Comparison of ENCODE assay signal across 8 mouse cellular contexts in genomic region chr19:29253728-29254127, GRCm38 (mm10). TPM values are rescaled to one million over a fixed set of nuclear protein-coding genes. Genes with fewer than 3 reads are reported as not detected.
DNase-seq lines count a peak whose midpoint lies in the region; ATAC-seq and TF ChIP-seq lines count a peak whose summit lies in the region.

No protein-coding gene starts in this region.

- 0 out of 2 replicates have a peak, but pooled peaks cover 2% of the 10 kb centered on the region for H3K36me3 ChIP-seq in heart, embryonic 12.5 days
- H3K36me3 ChIP-seq in kidney, embryonic 16.5 days (ENCODE audit: insufficient read depth, low read length) = no peaks in the 10 kb centered on the region
- H3K36me3 ChIP-seq in liver, adult 2 months (ENCODE audit: control insufficient read depth, insufficient read depth, low read length) = no peaks in the 10 kb centered on the region

- peaks cover 11% of the 10 kb centered on the region for H3K4me1 ChIP-seq in brown adipose tissue, adult 24 weeks (ENCODE audit: control insufficient read depth, insufficient read depth, insufficient read length, low read length)
- H3K4me1 ChIP-seq in heart, embryonic 12.5 days (replicated peaks) = peaks cover 21% of the 10 kb centered on the region
- peaks cover 29% of the 10 kb centered on the region for H3K4me1 ChIP-seq in kidney, embryonic 16.5 days (ENCODE audit: insufficient read depth, low read length)
- peaks cover 13% of the 10 kb centered on the region for H3K4me1 ChIP-seq in liver, adult 2 months (ENCODE audit: control insufficient read depth, insufficient read depth, low read length)

- ATAC-seq in erythroid progenitor cell, adult 5-6 weeks (replicated peaks; ENCODE audit: low FRiP score, poor library complexity, severe bottlenecking) = peak; percentile 68
- peak; percentile 56; the same call in 1 of the 2 replicates for ATAC-seq in heart, embryonic 12.5 days (ENCODE audit: insufficient number of reproducible peaks, low FRiP score)
- ATAC-seq in kidney, embryonic 16.5 days (ENCODE audit: low FRiP score, low TSS enrichment) = peak; percentile 62
- peak; percentile 80 for ATAC-seq in monocyte, adult 5-6 weeks (replicated peaks; ENCODE audit: insufficient number of reproducible peaks, low FRiP score, low TSS enrichment, poor library complexity, severe bottlenecking)

- no peaks in the 10 kb centered on the region for H3K27me3 ChIP-seq in heart, embryonic 12.5 days (replicated peaks)
- no peaks in the 10 kb centered on the region for H3K27me3 ChIP-seq in kidney, embryonic 16.5 days (ENCODE audit: insufficient read depth, low read length)
- no peaks in the 10 kb centered on the region for H3K27me3 ChIP-seq in liver, adult 2 months (ENCODE audit: control insufficient read depth, insufficient read depth, low read length)

- H3K9me3 ChIP-seq in heart, embryonic 12.5 days (replicated peaks) = no peaks in the 10 kb centered on the region
- no peaks in the 10 kb centered on the region for H3K9me3 ChIP-seq in kidney, embryonic 16.5 days (ENCODE audit: low read length)

- DNase-seq in CD4-positive, CD25-positive, alpha-beta regulatory T cell, adult 2 months (ENCODE audit: low read depth, low spot score) = peak; percentile 92
- peak; percentile 66 for DNase-seq in liver, adult 2 months (ENCODE audit: extremely low read depth, low read depth, low spot score)
- peak; percentile 82 to 88 for DNase-seq in spleen, postnatal 36 days (ENCODE audit: low spot score in 2 of 2)

- TF ChIP-seq CTCF in liver, adult 2 months (IDR thresholded peaks at IDR 0.05; ENCODE audit: low read depth, low read length) = peak; percentile 81

- peak overlapping the region; percentile 26; the same call in 1 of the 2 replicates for H3K27ac ChIP-seq in brown adipose tissue, adult 24 weeks (replicated peaks; ENCODE audit: low read depth, low read length)
- no peak overlapping the region for H3K27ac ChIP-seq in heart, embryonic 12.5 days (ENCODE audit: poor library complexity, severe bottlenecking)
- H3K27ac ChIP-seq in kidney, embryonic 16.5 days (ENCODE audit: low read length) = no peak overlapping the region
- H3K27ac ChIP-seq in liver, adult 2 months (replicated peaks; ENCODE audit: insufficient read depth, low read depth, low read length) = no peak overlapping the region

- peaks cover 8% of the 10 kb centered on the region; the same call in 1 of the 2 replicates for H3K79me2 ChIP-seq in liver, adult 2 months (ENCODE audit: control insufficient read depth, insufficient read depth, low read length)

- H3K4me3 ChIP-seq in brown adipose tissue, adult 24 weeks (ENCODE audit: insufficient read depth, low read depth, low read length) = peak overlapping the region; percentile 55
- H3K4me3 ChIP-seq in heart, embryonic 12.5 days = peak overlapping the region; percentile 33
- H3K4me3 ChIP-seq in kidney, embryonic 16.5 days (ENCODE audit: low read length) = peak overlapping the region; percentile 89
- no peak overlapping the region for H3K4me3 ChIP-seq in liver, adult 2 months (ENCODE audit: insufficient read depth, low read depth, low read length)

- H3K4me2 ChIP-seq in heart, embryonic 12.5 days = peak overlapping the region; percentile 96
- peak overlapping the region; percentile 65 for H3K4me2 ChIP-seq in kidney, embryonic 16.5 days (replicated peaks; ENCODE audit: low read depth, low read length)

- WGBS in heart, embryonic 12.5 days = 4% methylated on average over 9 of the region's 9 CpGs
- 6% methylated on average over 9 of the region's 9 CpGs for WGBS in kidney, embryonic 16.5 days
- 2% methylated on average over 9 of the region's 9 CpGs for WGBS in liver, adult 2 months

- TF ChIP-seq POLR2A in liver, adult 2 months (IDR thresholded peaks at IDR 0.05; ENCODE audit: extremely low read depth, insufficient read depth, low read length) = no peak

- H3K9ac ChIP-seq in heart, embryonic 12.5 days = 0 out of 2 replicates have a peak overlapping the region, but pooled peaks have one; percentile 9
- peak overlapping the region; percentile 41 for H3K9ac ChIP-seq in kidney, embryonic 16.5 days (replicated peaks; ENCODE audit: low read length)
- H3K9ac ChIP-seq in liver, adult 2 months (ENCODE audit: low read depth, low read length) = no peak overlapping the region

RNA-seq across cellular contexts. Expression of gene Jak2, which starts 2.1 kb away (rescaled TPM):
- 9.3 and 11.6 TPM in 2 replicates for polyA plus RNA-seq in brown adipose tissue, adult 24 weeks (2012; ENCODE audit: insufficient read depth, insufficient read length, missing spikeins)
- total RNA-seq in erythroid progenitor cell, adult 5-6 weeks (2015; ENCODE audit: low replicate concordance) = 67.4 and 88.9 TPM in 2 replicates
- total RNA-seq in erythroid progenitor cell, adult 5-6 weeks (2017; ENCODE audit: low replicate concordance) = 88.7 and 103 TPM in 2 replicates
- polyA plus RNA-seq in heart, embryonic 12.5 days (2016; fragmentation: Nextera tagmentation; extraction: Ambion mirVana) = 11.0 TPM in 2 replicates
- polyA plus RNA-seq in kidney, embryonic 16.5 days (2015; fragmentation: Nextera tagmentation; extraction: Ambion mirVana) = 4.6 and 5.7 TPM in 2 replicates
- 11.9 and 13.0 TPM in 2 replicates for total RNA-seq in liver, adult 2 months (2014; rRNA removed)
- polyA plus RNA-seq in liver, adult 2 months (2012; rRNA removed) = 1.6 and 2.1 TPM in 2 replicates
- 123 to 164 TPM (median 125 TPM) in 3 replicates for total RNA-seq in monocyte, adult 5-6 weeks (2017)
